Mouse (Mus musculus) left cerebral cortex, postnatal 4 days (tissue): ENCODE results near the gene Gm13539. TPM values are rescaled to one million over a fixed set of nuclear protein-coding genes. Genes with fewer than 3 reads are reported as not detected.
"Not testable (repeated sequence)": the region's sequence is repeated elsewhere in the genome, so short reads cannot be mapped to it uniquely, and the experiment has no call there.

Experiments used
- DNase-seq: peaks from one replicate; pipeline ENCODE4 v3.0.0-alpha.2; 2022
- intact Hi-C: fragments of 180-260 bp; cut with DNase I; formaldehyde crosslinking; loops from one replicate; pipeline ENCODE4 v1.15.1; 2025
- total RNA-seq, 2 experiments: library from RNA; stranded (reverse); gene quantifications; 2 replicates each; pipeline ENCODE4 v1.2.3; 2021

Gene Gm13539
- not detected for total RNA-seq

DNA sequence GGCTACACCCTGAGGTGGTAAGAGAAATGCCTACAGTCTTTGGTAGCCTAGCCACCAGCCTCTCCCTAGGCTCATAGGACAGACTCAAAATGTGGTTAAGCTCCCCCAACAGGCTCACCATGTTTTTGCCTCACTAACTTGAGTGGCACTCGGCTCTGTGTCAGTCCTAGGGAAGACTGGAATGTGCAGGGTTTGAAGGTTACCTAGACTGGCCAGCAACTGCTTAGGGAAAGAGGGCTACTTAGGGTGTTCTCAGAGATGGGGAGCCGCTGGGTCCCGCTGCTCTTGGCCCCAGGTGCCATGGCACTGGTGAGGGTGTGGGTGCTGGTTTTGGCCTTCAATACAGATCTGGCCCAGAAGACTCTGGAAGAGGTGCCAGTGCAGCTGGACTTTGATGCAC is at the start of gene Gm13539:
TSS of gene Gm13539 (plus strand) at position 301 of the 400 bp plus-strand sequence.
- DNase-seq = no peak
- intact Hi-C loops = no loop called here

DNA sequence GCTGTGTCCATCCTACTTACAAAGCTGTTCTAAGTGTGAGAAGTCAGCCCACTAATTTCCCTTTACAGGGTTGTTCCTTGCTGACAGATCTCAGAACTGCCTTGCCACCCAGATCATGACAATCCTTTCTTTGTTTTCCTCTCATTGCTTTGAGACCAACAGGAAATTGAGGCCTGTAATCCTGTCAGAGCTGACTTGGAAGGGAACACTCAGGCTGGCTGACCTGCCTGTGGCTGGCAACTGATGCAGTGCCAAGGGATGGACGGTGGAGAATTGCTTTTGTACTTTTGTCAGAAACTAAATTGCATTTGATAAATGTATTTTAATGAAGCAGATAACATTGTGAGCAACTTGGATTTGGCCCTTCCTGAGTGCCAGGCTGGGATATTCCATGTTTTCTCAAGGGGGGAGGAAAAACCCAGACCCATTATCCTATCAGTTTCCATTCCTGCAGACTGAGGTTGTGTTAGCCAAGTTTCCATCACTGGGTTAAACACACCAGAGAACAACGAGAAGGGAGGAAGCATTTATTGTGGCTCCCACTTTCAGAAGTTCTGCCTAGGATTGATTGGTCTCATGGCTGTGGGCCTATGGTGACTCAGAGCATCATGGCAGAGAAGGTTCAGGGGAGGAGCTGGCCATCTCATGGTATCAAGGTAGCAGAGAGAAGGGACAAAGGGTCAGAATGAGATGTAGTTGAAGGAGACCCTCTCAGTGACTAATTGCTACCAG is 48.7 kb upstream of the Gm13539 start:
- DNase-seq = no peak
- intact Hi-C loops = no loop called here

DNA sequence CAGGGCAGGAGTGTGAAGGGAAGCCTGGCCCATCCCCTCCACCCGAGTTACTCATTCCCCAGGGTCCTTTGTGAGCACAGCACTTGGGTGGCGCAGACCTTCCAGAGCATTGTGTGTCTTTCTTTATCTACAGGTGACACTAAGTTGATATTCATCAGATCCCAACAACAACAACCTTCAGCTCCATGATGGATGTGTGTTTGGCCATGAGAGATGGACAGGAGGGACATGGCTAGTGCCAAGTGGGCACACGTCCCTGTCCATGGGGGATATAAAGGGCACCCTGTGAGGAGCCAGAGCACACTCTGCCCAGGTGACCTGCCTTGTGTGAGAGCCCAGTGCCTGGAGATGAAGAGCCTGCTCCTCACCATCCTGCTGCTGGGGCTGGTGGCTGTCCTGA is 45.3 kb upstream of the Gm13539 start, which contains the start of gene Obp2b:
TSS of gene Obp2b (plus strand) at position 301 of the 400 bp plus-strand sequence.
- DNase-seq, intact Hi-C loops: not testable (repeated sequence)

DNA sequence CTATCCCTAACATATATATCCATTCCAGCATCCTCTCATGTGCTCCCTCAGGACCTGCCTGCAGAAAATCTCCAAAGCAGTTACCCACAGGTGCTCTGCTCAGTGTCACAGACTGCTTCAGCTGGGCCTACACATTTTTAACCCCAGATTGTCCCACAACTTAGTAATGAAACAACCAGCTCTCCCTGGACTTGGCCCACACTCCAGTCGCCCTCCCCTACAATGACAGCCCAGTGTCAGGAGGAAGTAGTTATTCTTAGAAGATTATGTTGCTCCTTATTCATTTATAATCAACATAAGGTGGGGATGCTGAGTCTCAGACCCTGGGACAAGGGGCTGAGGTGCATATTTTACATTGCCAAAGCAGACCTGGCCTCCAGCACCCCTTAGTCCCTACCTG is 40.4 kb upstream of the Gm13539 start:
- no peak for DNase-seq
- intact Hi-C loops = no loop called here

DNA sequence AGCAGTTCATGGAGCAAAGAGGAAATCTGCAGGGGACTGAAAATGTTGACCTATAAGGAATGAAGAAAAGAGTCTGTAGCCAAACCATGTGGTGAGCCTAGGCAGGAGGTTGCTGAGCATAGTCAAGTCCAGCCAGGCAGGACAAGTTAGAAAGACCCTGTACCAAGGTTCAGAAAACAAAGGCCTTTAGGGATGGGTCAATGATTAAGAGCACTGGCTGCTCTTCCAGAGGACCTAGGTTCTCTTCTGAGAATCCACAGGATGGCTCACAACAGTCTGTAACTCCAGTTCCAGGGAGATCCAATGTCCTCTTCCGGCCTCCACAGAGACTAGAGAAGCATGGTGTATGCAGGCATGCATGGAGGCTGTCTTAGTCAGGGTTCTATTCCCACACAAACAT is 27.9 kb upstream of the Gm13539 start:
- DNase-seq = no peak
- intact Hi-C loops = no loop called here

DNA sequence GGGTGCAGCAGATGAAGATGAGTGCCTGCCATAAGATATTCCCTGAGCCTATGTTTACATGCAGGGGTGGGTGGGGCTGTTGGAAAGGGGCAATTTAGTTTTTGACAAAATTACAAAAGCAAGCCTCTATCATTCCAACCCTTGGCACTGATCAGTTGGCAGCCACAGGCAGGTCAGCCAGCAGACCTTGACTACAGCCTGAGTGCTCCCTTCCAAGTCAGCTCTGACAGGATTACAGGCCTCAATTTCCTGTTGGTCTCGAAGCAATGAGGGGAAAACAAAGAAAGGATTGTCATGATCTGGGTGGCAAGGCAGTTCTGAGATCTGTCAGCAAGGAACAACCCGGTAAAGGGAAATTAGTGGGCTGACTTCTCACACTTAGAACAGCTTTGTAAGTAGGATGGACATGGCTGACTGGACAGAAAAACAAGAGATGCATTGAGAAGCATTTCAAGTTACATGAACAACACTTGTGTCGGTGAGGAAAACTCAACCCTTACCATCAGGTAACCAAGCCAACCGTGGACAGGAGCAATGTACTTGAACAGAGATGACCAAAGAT is 23.9 kb upstream of the Gm13539 start:
- DNase-seq = no peak
- intact Hi-C loops = no loop called here

DNA sequence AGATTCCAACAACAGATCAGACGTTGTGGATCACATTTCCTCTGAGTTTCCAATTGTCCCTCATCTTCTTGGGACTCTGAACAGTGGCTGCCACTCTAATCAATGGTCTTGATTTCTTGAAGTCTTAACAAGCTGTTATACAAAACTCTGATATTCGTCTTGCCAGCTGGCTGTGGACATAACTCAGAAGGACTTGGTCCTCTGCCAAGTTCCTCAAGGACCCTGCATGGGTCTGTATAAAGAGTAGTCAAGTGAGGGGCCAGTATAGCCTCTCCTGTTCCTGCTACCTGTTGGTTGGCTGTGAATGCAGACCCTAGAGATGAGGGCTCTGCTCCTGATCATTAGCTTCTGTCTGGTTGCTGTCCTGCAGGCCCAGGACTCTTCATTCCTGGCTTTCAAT is 16.8 kb upstream of the Gm13539 start, which contains the start of gene Lcn3:
TSS of gene Lcn3 (plus strand) at position 301 of the 400 bp plus-strand sequence.
- DNase-seq = no peak
- intact Hi-C loops = no loop called here

DNA sequence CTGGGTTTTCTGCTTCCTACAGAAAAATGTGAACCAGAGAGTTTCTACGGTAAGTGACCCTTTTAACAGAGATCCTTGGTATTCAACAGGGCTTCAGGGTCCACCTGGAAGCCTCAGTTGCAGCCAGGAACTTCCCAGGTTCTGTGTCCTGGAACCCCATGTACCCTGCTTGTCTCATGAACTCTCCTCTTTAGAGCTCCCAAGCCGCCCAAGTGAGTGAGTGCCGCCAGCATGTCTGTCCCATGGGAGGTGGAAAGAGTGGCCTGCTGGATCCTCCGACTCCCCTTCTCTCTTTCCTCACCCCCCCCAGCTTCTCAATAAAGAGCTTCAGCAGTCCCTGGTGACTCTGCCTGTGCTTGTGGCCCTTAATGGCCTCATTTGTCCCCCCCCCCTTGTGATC is 14.3 kb upstream of the Gm13539 start:
- intact Hi-C loops = no loop called here
- DNase-seq = no peak

DNA sequence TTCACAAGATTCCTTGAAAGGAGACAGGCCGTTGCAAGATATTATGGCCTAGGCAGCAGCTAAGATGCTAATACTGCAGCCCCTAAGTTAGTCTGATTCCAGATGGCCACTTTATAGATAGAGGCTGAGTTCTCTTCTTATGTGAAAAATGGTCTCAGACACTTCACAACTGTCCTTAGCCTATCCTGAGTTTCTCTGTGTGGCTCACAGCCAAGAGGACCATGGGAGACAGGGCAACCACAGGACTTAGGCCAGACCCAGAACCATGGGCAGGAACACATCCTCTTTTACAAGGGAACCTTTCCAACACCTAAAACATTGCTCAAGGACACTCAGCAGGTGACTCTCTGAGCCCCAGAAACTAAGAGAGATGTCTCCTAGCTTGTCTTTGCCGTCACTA is 8.6 kb upstream of the Gm13539 start:
- DNase-seq = no peak

DNA sequence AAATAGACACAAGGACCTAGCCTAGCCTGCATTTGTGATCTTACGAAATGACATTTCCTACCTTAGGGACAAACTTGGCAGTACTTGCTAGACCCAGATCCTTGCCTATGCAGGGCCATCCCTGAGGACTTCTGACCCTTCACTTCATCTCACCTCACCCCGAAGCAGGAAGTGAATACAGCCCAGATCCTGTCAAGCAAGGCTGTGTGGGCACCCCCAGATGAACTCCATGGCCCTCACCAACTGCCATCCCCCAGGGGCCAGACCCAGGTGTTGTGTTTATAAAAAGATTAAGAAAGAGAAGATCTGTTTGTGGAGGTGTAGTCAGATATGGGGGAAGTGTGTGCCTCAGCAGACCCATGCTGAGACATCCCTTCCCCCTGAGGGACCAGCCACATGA is 7.4 kb upstream of the Gm13539 start:
- intact Hi-C loops = no loop called here
- no peak for DNase-seq

More for the DNA sequence above, 8.6 kb upstream of the Gm13539 start:
- intact Hi-C loops = no loop called here

DNA sequence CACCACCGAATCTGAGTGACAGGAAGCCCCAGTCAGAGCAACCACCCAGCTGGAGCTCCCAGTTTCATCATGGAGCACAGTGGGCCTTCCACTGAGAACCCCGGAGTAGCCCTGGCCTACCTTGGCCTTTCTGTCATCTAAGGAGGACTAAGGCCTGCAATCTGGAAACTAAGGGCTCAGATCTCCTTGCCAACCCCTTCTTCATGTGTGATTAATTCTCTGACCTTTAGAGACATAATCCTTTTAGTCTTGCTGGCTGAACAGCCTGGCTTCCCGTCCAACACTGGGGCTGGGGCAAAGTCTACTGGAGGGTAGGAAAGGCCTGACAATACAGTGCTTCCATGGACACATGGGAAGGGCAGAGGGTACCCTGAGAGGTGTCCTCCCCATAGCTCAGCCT is 6.1 kb upstream of the Gm13539 start:
- intact Hi-C loops = no loop called here
- peak; percentile 14 for DNase-seq

DNA sequence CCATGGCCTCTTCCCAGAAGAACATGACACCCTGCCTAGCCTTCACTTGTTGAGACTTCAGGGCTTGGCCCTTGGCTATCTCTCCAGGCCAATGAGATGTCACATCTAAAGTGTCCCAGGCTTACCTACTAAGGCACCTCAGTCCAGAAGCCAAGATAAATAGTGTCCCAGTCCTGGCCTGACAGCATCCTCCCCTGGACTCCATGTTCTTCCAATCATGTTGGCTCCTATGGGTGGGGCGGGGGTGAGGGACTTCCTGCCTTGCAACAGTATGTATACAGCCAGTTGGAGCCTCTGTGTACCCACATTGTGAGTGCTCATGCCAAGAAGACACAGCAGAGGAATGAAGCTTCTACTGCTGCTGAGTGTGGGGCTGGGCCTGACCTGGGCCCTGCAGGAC is 5.3 kb upstream of the Gm13539 start, which contains the start of gene Lcn11:
TSS of gene Lcn11 (plus strand) at position 301 of the 400 bp plus-strand sequence.
- no peak for DNase-seq
- intact Hi-C loops = no loop called here

DNA sequence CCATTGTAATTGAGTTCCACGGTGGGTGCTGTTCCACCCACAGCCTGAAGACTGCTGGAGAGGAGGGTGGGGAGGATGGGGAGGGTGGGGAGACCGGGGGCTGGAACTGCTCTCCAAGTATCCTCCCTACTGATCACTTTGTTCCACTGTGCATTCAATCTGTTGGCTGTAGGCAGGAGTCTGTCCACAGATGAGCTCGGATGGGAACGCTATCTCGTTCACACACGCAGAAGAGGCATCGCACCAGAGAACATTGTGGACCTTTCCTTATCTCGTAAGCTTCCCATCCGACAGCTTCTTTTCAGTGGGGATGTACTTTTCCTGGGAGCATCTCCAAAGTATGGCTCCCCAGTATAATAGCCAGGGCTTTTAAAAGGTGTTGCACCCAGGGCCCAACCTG is 3.0 kb upstream of the Gm13539 start:
- intact Hi-C loops = no loop called here
- DNase-seq = no peak

DNA sequence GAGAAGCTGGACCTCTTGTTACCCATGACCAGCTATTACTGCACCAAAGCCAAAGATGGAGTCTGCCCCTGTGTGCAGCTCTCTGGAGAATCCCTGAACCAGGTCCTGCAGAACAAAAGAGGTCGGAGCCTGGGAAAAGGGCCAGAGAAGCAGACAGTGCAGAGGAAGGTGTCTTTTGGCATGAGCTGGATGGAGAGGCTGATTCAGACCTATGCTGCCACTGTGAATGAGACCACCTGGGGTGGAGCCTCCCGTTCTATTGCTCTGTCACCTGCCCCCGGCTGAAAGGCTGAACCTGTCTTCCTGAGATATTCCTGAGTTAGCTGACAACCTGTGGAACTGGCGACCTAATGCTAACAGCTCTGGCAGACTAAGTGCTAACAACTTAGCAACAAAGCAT is 1.1 kb upstream of the Gm13539 start:
- no peak for DNase-seq
- intact Hi-C loops = no loop called here

DNA sequence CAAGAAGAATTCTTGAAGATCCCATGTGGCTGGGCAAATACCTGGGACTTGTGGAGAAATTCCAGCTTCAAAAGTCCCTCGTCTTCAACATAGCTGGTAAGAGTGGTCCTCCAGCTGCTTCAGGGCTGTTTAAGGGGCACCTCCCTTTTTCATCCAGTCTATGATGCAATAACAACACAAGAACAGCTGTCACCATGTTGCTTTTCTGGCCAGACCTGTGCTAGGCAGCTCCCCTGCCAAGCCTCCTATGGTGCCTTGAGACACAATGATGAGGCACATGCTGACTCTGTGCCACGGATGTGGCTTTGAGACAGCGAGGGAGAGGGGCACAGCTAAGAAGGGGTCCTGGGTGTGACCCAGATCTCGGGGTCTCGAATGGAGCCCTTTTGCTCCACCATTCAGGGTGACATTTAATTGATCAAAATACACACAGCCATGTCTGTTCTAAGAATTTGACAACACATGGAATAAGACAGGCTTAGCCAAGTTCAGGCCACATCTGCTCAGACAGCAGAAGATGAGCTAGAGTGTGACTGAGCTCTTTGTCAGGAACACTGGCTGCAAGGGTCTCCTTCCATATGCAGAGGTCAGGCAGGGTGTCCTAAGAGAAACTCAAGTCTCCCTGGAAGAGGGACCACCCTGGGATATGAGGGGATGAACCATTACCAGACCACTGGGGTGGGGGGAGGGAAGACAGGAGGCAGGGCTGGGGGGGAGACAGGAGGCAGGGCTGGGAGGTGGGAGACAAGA is 3.7 kb downstream of the Gm13539 start:
- DNase-seq = peak; percentile 18
- intact Hi-C loops = no loop called here

DNA sequence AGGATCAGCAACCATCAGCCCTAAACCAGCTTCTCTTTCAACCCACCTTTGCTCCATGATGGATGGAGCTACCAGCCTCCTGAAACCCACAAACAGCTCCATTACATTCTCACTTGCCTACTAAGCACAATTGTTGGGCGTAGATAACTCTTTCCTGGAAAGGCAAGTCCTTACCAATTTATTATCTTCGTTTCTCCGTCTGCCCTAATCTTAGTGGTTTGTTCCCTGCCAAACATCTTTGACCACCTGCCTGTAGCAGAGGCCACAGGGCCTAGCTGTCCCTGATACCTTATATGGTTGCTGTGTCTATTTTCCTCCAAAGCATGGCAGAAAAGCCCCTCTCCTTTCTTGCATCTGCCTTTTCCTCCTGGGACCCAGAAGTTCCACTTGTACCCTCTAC is 7.0 kb downstream of the Gm13539 start:
- DNase-seq = no peak
- intact Hi-C loops = no loop called here

DNA sequence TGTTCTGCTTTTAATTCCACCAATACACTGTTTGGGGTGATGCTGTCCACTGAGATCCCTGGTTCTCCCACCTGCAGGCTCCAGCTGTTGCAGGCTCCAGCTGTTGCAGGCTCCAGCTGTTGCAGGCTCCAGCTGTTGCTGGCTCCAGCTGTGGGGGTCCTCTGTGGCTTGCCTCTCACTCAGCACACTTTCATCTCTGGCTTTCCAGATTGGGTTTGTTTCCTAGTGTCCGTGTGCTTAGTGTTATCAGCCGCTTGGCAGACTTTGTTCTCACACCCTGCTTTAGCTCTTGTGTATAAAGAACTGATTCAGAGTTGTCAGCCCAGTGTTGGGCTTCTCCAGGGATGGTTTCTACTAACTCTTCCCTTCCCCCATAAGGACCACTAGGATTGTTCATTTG is 15.6 kb downstream of the Gm13539 start:
- intact Hi-C loops = no loop called here
- DNase-seq = no peak

DNA sequence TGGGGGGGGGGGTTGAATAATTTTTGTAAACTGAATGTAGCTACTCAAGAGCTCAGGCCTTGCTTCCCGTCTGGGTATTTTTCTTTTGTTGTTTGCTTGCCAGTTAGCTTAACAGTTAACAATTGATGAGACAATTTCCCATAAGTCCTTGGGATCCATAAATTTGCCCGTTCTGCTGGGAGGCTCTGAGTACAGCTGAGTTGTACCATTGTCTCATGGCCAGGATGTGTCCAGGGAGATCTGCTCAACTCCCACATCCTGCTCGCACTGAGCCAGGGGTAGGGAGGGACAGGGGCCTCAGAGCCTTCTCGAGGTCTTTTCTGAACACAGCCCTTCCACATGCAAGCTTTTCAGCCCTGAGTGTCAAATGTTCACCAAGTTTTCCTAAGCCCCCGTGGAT is 16.0 kb downstream of the Gm13539 start:
- no peak for DNase-seq
- intact Hi-C loops = no loop called here

DNA sequence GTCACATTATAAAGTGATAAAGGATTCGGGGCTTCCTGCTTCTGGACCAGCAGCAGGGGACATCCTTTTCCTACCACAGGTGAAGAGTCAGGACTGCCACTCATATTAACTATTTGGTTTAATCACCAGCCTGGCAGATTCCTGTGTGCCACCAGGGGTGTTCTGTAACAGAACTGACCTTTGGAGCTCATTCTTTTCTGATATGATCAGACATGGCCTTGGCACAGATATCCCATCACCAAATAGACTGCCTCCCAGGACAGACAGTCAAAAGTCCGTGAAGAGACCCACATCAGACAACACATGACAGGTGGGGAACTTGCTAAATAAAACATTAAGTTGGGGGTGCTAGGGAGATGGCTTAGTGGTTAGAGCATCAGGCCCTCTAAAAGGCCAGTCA is 29.7 kb downstream of the Gm13539 start:
- intact Hi-C loops = no loop called here
- DNase-seq = no peak

DNA sequence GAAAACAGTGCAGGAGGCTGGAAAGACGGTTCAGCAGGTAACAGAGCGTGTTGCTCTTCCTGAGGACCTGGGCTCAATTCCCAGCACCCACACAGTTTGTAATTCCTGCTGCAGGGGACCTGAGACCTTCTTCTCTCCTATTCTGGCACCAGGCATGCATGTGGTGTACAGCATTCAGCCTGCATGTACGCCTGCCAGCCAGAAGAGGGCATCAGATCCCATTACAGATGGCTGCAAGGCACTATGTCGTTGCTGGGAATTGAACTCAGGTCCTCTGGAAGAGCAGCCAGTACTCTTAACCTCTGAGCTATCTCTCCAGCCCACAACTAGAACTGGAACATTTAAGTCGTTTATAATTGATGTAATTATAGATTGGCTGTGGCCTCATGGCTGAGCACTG is 31.3 kb downstream of the Gm13539 start:
- no peak for DNase-seq
- intact Hi-C loops = no loop called here

DNA sequence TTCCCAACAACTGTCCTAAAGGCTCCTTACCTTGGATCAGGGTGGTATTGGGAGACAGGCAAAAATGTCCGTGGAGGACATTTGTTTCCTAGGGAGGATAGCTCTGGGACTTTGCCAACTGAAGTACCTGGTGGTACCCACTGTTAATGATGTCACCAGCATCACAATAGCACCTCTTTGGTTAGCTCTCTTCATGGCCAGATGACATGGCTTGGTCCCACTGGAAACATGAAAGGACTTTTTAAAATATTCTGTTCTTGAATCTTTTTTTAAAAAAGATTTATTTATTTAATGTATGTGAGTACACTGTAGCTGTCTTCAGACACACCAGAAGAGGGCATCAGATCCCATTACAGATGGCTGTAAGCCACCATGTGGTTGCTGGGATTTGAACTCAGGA is 33.7 kb downstream of the Gm13539 start, which contains the start of gene Glt6d1:
TSS of gene Glt6d1 (minus strand) at position 101 of the 400 bp plus-strand sequence.
- intact Hi-C loops, DNase-seq: not testable (repeated sequence)

DNA sequence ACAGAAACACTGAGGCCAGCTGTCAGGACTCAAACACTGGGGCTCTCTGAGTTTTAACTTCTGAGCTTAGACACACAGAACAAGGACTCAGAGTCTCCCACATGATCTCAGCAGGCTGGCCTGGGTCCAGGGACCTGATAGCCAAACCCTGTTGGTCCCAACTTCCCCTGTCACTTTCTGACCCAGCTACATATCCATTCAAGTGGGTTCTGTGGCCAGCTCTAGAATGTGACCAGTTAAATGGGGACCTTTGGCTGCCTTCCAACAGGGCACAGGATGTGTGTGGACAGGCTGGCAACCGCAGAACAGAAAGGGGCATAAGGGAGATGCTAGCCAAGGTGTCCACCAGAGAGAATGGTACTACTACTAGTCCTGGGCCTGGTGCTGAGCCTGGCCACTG is 40.7 kb downstream of the Gm13539 start, which contains the start of gene Lcn9:
TSS of gene Lcn9 (plus strand) at position 348 of the 400 bp plus-strand sequence.
- DNase-seq = peak; percentile 27
- intact Hi-C loops = loop anchor here (10.0 kb wide), 1 partner anchor 948 kb away; no protein-coding TSS in a partner anchor
